In the genomic region with DNA sequence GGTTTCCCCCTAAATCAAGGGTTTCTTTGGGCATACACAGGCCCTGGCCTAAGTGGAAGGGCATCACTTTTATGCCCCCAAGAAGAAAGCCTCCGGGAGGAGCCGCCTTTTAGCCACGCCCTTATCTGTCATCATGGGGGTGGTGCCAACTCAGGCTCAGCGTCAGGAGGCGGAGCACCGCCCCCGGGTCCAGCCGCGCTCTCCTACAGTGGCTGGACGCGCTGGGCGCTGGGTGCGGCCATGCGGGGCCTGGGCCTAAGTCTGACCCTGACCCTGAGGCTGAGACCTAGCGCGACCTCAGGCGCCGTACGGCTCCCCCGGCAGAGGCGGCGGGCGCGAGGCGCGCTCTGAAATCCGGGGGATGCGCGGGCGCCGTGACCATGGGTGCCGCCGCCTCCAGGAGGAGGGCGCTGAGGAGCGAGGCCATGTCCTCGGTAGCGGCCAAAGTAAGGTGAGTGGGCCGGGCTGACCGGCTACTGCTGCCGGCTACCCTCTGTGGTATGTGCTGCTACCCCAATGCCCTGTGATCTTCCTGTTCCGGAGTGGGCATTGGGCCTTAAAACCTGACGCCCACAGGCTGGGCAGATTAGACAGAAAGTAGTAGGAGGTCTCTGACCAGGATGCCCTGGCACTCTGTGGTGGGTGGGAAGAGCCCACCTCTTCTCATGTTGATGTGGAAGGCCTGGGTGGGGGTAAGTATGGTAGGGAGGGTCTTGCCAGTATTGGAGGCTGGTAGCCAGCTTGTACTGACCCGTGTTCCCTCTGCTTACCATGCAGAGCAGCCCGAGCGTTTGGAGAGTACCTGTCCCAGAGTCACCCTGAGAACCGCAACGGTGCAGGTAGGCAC, we compare ENCODE assay signal across 8 mouse cellular contexts. TPM values are rescaled to one million over a fixed set of nuclear protein-coding genes. Genes with fewer than 3 reads are reported as not detected.
A peak's percentile ranks its signal among the peaks of the same experiment; 100 is the strongest.
DNase-seq lines count a peak whose midpoint lies in the region; ATAC-seq lines count a peak whose summit lies in the region.

Nsmf (plus strand) TSS at position 135 of the 847 bp plus-strand sequence.

- 6% methylated on average over 47 of the region's 47 CpGs for WGBS in forebrain, embryonic 11.5 days
- WGBS in heart, embryonic 16.5 days, result 3% methylated on average over 47 of the region's 47 CpGs
- WGBS in liver, embryonic 15.5 days (ENCODE audit: insufficient replicate concordance), result 5% methylated on average over 47 of the region's 47 CpGs
- WGBS in neural tube, embryonic 12.5 days, result 5% methylated on average over 47 of the region's 47 CpGs

- peak within 1 kb of the TSS; percentile 85 for H3K4me2 ChIP-seq in forebrain, embryonic 11.5 days (ENCODE audit: low read depth, low read length, severe bottlenecking)
- H3K4me2 ChIP-seq in heart, embryonic 16.5 days (ENCODE audit: low read depth, low read length), result peak within 1 kb of the TSS; percentile 72
- peak within 1 kb of the TSS; percentile 94 for H3K4me2 ChIP-seq in liver, embryonic 15.5 days
- peak within 1 kb of the TSS; percentile 92 for H3K4me2 ChIP-seq in neural tube, embryonic 12.5 days (replicated peaks)

- peak; percentile 70 for DNase-seq in c-Kit-positive CD71-negative TER-119-negative erythroid progenitor cells, embryonic 14.5 days (ENCODE audit: low read depth)
- DNase-seq in forebrain, embryonic 11.5 days (ENCODE audit: low spot score), result peak; percentile 90
- peak; percentile 88 to 94 for DNase-seq in kidney, postnatal 36 days
- peak; percentile 64 for DNase-seq in telencephalon, adult 2 months (ENCODE audit: low read depth, low spot score)

- peak; percentile 96 for ATAC-seq in CD4-positive, CD25-positive, alpha-beta regulatory T cell, adult 4 months
- ATAC-seq in forebrain, embryonic 11.5 days (replicated peaks; ENCODE audit: low FRiP score), result peak; percentile 94
- ATAC-seq in heart, embryonic 16.5 days (replicated peaks; ENCODE audit: extremely low read depth, insufficient read depth, low FRiP score), result peak; percentile 92
- peak; percentile 80 for ATAC-seq in liver, embryonic 15.5 days (ENCODE audit: insufficient read depth)
- peak; percentile 93 for ATAC-seq in neural tube, embryonic 12.5 days (ENCODE audit: low FRiP score, low read depth)

- no peak within 1 kb of the TSS for H3K27ac ChIP-seq in forebrain, embryonic 11.5 days (ENCODE audit: low read depth, low read length)
- H3K27ac ChIP-seq in heart, embryonic 16.5 days (ENCODE audit: low read length), result peak within 1 kb of the TSS; percentile 42; the same call in 1 of the 2 replicates
- H3K27ac ChIP-seq in liver, embryonic 15.5 days (replicated peaks), result no peak within 1 kb of the TSS
- no peak within 1 kb of the TSS for H3K27ac ChIP-seq in neural tube, embryonic 12.5 days

- H3K27me3 ChIP-seq in forebrain, embryonic 11.5 days (ENCODE audit: control insufficient read depth, insufficient read depth, low read length), result no peaks in the 10 kb centered on the region
- H3K27me3 ChIP-seq in heart, embryonic 16.5 days (ENCODE audit: control insufficient read depth, insufficient read depth, low read length), result no peaks in the 10 kb centered on the region
- no peaks in the 10 kb centered on the region for H3K27me3 ChIP-seq in liver, embryonic 15.5 days
- no peaks in the 10 kb centered on the region for H3K27me3 ChIP-seq in neural tube, embryonic 12.5 days (replicated peaks)

- H3K9me3 ChIP-seq in forebrain, embryonic 11.5 days (ENCODE audit: control insufficient read depth, low read length), result no peaks in the 10 kb centered on the region
- no peaks in the 10 kb centered on the region for H3K9me3 ChIP-seq in heart, embryonic 16.5 days (replicated peaks; ENCODE audit: control insufficient read depth, low read length)
- no peaks in the 10 kb centered on the region for H3K9me3 ChIP-seq in liver, embryonic 15.5 days (replicated peaks)
- H3K9me3 ChIP-seq in neural tube, embryonic 12.5 days, result no peaks in the 10 kb centered on the region

- peak within 1 kb of the TSS; percentile 79 for H3K4me3 ChIP-seq in forebrain, embryonic 11.5 days (ENCODE audit: low read depth, low read length)
- peak within 1 kb of the TSS; percentile 93 for H3K4me3 ChIP-seq in heart, embryonic 16.5 days (ENCODE audit: low read length)
- peak within 1 kb of the TSS; percentile 73 for H3K4me3 ChIP-seq in liver, embryonic 15.5 days (replicated peaks)
- H3K4me3 ChIP-seq in neural tube, embryonic 12.5 days, result peak within 1 kb of the TSS; percentile 88

- H3K4me1 ChIP-seq in forebrain, embryonic 11.5 days (replicated peaks; ENCODE audit: control insufficient read depth, insufficient read depth, low read length), result peaks cover 7% of the 10 kb centered on the region
- H3K4me1 ChIP-seq in heart, embryonic 16.5 days (ENCODE audit: control insufficient read depth, insufficient read depth, low read length), result peaks cover 8% of the 10 kb centered on the region
- peaks cover 25% of the 10 kb centered on the region for H3K4me1 ChIP-seq in liver, embryonic 15.5 days (replicated peaks)
- H3K4me1 ChIP-seq in neural tube, embryonic 12.5 days, result peaks cover 14% of the 10 kb centered on the region

- H3K9ac ChIP-seq in forebrain, embryonic 11.5 days (ENCODE audit: low read length), result peak within 1 kb of the TSS; percentile 80
- H3K9ac ChIP-seq in heart, embryonic 16.5 days (ENCODE audit: low read length), result peak within 1 kb of the TSS; percentile 92
- peak within 1 kb of the TSS; percentile 66 for H3K9ac ChIP-seq in liver, embryonic 15.5 days
- peak within 1 kb of the TSS; percentile 80 for H3K9ac ChIP-seq in neural tube, embryonic 12.5 days

- no peaks in the 10 kb centered on the region for H3K36me3 ChIP-seq in forebrain, embryonic 11.5 days (ENCODE audit: control insufficient read depth, insufficient read depth, low read length)
- no peaks in the 10 kb centered on the region for H3K36me3 ChIP-seq in heart, embryonic 16.5 days (ENCODE audit: control insufficient read depth, insufficient read depth)
- H3K36me3 ChIP-seq in liver, embryonic 15.5 days (replicated peaks), result peaks cover 40% of the 10 kb centered on the region
- H3K36me3 ChIP-seq in neural tube, embryonic 12.5 days, result peaks cover 25% of the 10 kb centered on the region

RNA-seq across cellular contexts. Expression of gene Nsmf, which starts in this region (rescaled TPM):
- 10 to 100 TPM in 1 of 2 experiments, 1 to 10 TPM in 1; 8.6 to 13.7 TPM for polyA plus RNA-seq in CD4-positive, CD25-positive, alpha-beta regulatory T cell, adult 4 months (2017; shearing (Covaris generic))
- 68.0 and 81.2 TPM in 2 replicates for polyA plus RNA-seq in forebrain, embryonic 11.5 days (2014; fragmentation: Nextera tagmentation; extraction: Ambion mirVana)
- polyA plus RNA-seq in heart, embryonic 16.5 days (2015; fragmentation: Nextera tagmentation; extraction: Ambion mirVana), result 59.3 and 62.9 TPM in 2 replicates
- 8.3 and 9.7 TPM in 2 replicates for polyA plus RNA-seq in liver, embryonic 15.5 days (2015; fragmentation: Nextera tagmentation; extraction: Ambion mirVana)
- 114 and 120 TPM in 2 replicates for polyA plus RNA-seq in neural tube, embryonic 12.5 days (2016; fragmentation: Nextera tagmentation; extraction: Ambion mirVana)
